Mouse (Mus musculus) embryonic facial prominence, embryonic 15.5 days (tissue): Measurements from ENCODE around the gene Dhx29. TPM values are rescaled to one million over a fixed set of nuclear protein-coding genes. Genes with fewer than 3 reads are reported as not detected.

Source experiments
- ATAC-seq: fragments of 200-750 bp; cut with Nextera tagmentation; 2 replicates; pipeline ENCODE4 v1.8.0; 2017; ENCODE audit warnings: low read depth, moderate TSS enrichment; ENCODE audit not compliant: insufficient number of reproducible peaks, low FRiP score, low TSS enrichment
- H3K27ac ChIP-seq: fragments of 300-500 bp; sonication (generic); replicated peaks from 2 replicates; pipeline ENCODE4 v1.5.1; 2015; ENCODE audit warnings: mild to moderate bottlenecking, inconsistent platforms
- H3K27me3 ChIP-seq: fragments of 300-500 bp; sonication (generic); 2 replicates; pipeline ENCODE4 v1.6.1; 2015; ENCODE audit warnings: inconsistent platforms
- H3K36me3 ChIP-seq: fragments of 300-500 bp; sonication (generic); 2 replicates; pipeline ENCODE4 v1.6.1; 2015; ENCODE audit warnings: mild to moderate bottlenecking, inconsistent platforms
- H3K4me1 ChIP-seq: fragments of 300-500 bp; sonication (generic); 2 replicates; pipeline ENCODE4 v1.6.1; 2015; ENCODE audit warnings: inconsistent platforms
- H3K4me2 ChIP-seq: fragments of 300-500 bp; sonication (generic); replicated peaks from 2 replicates; pipeline ENCODE4 v1.6.1; 2015; ENCODE audit warnings: mild to moderate bottlenecking, inconsistent platforms
- H3K4me3 ChIP-seq: fragments of 300-500 bp; sonication (generic); replicated peaks from 2 replicates; pipeline ENCODE4 v1.5.1; 2015; ENCODE audit warnings: mild to moderate bottlenecking, inconsistent platforms
- H3K9ac ChIP-seq: fragments of 300-500 bp; sonication (generic); 2 replicates; pipeline ENCODE4 v1.6.1; 2015; ENCODE audit warnings: inconsistent platforms
- H3K9me3 ChIP-seq: fragments of 300-500 bp; sonication (generic); replicated peaks from 2 replicates; pipeline ENCODE4 v1.6.1; 2016; ENCODE audit warnings: inconsistent platforms
- WGBS: fragments of 180-500 bp; shearing (Covaris S2); methylation state at CpG from one replicate; pipeline ENCODE4 v1.1.7; 2015; 5-methylcytosine and 5-hydroxymethylcytosine counted together
- polyA plus RNA-seq: library from polyadenylated mRNA; unstranded; fragments of >200 nt; fragmentation: Nextera tagmentation; extraction: Ambion mirVana; gene quantifications from 2 replicates; pipeline ENCODE4 v1.2.1, GENCODE M21; 2015

Gene Dhx29
- polyA plus RNA-seq = 22.1 and 22.4 TPM in 2 replicates

GRCm38 (mm10) chr13:112927287-112928001 lies at the start of gene Dhx29, which contains the start of gene Mtrex:
Gene Dhx29 (plus strand): TSS chr13:112927454.
Gene Mtrex (minus strand): TSS chr13:112927398.
- Histone ChIP-seq H3K27me3 (no peaks in the 10 kb centered on the region), H3K9ac (peak within 1 kb of the TSS; percentile 66), H3K4me1 (peaks cover 23% of the 10 kb centered on the region), H3K4me2 (peak within 1 kb of the TSS; percentile 79), H3K27ac (peak within 1 kb of the TSS; percentile 89), H3K9me3 (no peaks in the 10 kb centered on the region), H3K36me3 (peaks cover 13% of the 10 kb centered on the region), H3K4me3 (peak within 1 kb of the TSS; percentile 83)
- WGBS = under 1% methylated on average over 57 of the region's 57 CpGs
- ATAC-seq = peak; percentile 99

- no peaks in the 10 kb centered on the region for H3K27me3 ChIP-seq
- H3K36me3 ChIP-seq = peaks cover 67% of the 10 kb centered on the region
- H3K27ac ChIP-seq = no peak overlapping the region
- H3K4me1 ChIP-seq = no peaks in the 10 kb centered on the region
- WGBS = 89% methylated on average over 12 of the region's 12 CpGs
- H3K9me3 ChIP-seq = no peaks in the 10 kb centered on the region
- no peak overlapping the region for H3K4me2 ChIP-seq
- ATAC-seq = no peak
- H3K9ac ChIP-seq = no peak overlapping the region
- no peak overlapping the region for H3K4me3 ChIP-seq
Measured at GRCm38 (mm10) chr13:112887234-112887633, 40.0 kb upstream of the Dhx29 start.

- H3K4me1 ChIP-seq = no peaks in the 10 kb centered on the region
- no peak overlapping the region for H3K27ac ChIP-seq
- H3K36me3 ChIP-seq = peaks cover 53% of the 10 kb centered on the region
- H3K9ac ChIP-seq = no peak overlapping the region
- 93% methylated on average over 3 of the region's 3 CpGs for WGBS
- no peaks in the 10 kb centered on the region for H3K27me3 ChIP-seq
- no peak overlapping the region for H3K4me2 ChIP-seq
- no peak overlapping the region for H3K4me3 ChIP-seq
- H3K9me3 ChIP-seq = no peaks in the 10 kb centered on the region
- no peak for ATAC-seq
Measured at GRCm38 (mm10) chr13:112902176-112902575, 25.1 kb upstream of the Dhx29 start.

GRCm38 (mm10) chr13:112909663-112910062 lies 17.6 kb upstream of the Dhx29 start:
- H3K36me3 ChIP-seq = peaks cover 32% of the 10 kb centered on the region
- H3K9me3 ChIP-seq = no peaks in the 10 kb centered on the region
- H3K4me1 ChIP-seq = no peaks in the 10 kb centered on the region
- H3K27ac ChIP-seq = no peak overlapping the region
- no peak overlapping the region for H3K4me2 ChIP-seq
- no peak for ATAC-seq
- H3K9ac ChIP-seq = no peak overlapping the region
- WGBS = 58% methylated on average over 4 of the region's 4 CpGs
- H3K27me3 ChIP-seq = no peaks in the 10 kb centered on the region
- H3K4me3 ChIP-seq = no peak overlapping the region

- H3K4me3 ChIP-seq = no peak overlapping the region
- no peaks in the 10 kb centered on the region for H3K9me3 ChIP-seq
- H3K9ac ChIP-seq = no peak overlapping the region
- 86% methylated on average over 4 of the region's 4 CpGs for WGBS
- H3K27me3 ChIP-seq = no peaks in the 10 kb centered on the region
- ATAC-seq = no peak
- H3K4me1 ChIP-seq = no peaks in the 10 kb centered on the region
- peaks cover 29% of the 10 kb centered on the region for H3K36me3 ChIP-seq
- H3K4me2 ChIP-seq = no peak overlapping the region
- H3K27ac ChIP-seq = no peak overlapping the region
Measured at GRCm38 (mm10) chr13:112910434-112910833, 16.8 kb upstream of the Dhx29 start.

- Histone ChIP-seq H3K4me2 (no peak overlapping the region), H3K36me3 (peaks cover 26% of the 10 kb centered on the region), H3K27me3 (no peaks in the 10 kb centered on the region), H3K9me3 (no peaks in the 10 kb centered on the region), H3K4me3 (no peak overlapping the region), H3K4me1 (no peaks in the 10 kb centered on the region), H3K27ac (no peak overlapping the region), H3K9ac (no peak overlapping the region)
- WGBS = 86% methylated on average over 4 of the region's 4 CpGs
- no peak for ATAC-seq
Measured at GRCm38 (mm10) chr13:112919141-112919865, 8.0 kb upstream of the Dhx29 start.

GRCm38 (mm10) chr13:112920906-112921305 lies 6.3 kb upstream of the Dhx29 start:
- Histone ChIP-seq H3K27ac (no peak overlapping the region), H3K27me3 (no peaks in the 10 kb centered on the region), H3K4me3 (no peak overlapping the region), H3K9ac (no peak overlapping the region), H3K9me3 (no peaks in the 10 kb centered on the region), H3K36me3 (peaks cover 21% of the 10 kb centered on the region), H3K4me1 (peaks cover 9% of the 10 kb centered on the region), H3K4me2 (no peak overlapping the region)
- no peak for ATAC-seq
- WGBS = 82% methylated on average over 3 of the region's 3 CpGs

- Histone ChIP-seq H3K27ac (no peak overlapping the region), H3K27me3 (no peaks in the 10 kb centered on the region), H3K4me1 (peaks cover 23% of the 10 kb centered on the region), H3K4me2 (peak overlapping the region; percentile 79; the same call in 1 of the 2 replicates), H3K9me3 (no peaks in the 10 kb centered on the region), H3K4me3 (no peak overlapping the region), H3K36me3 (peaks cover 3% of the 10 kb centered on the region), H3K9ac (no peak overlapping the region)
- 62% methylated on average over 6 of the region's 6 CpGs for WGBS
- ATAC-seq = no peak
Measured at GRCm38 (mm10) chr13:112925266-112925665, 2.0 kb upstream of the Dhx29 start.

GRCm38 (mm10) chr13:112925976-112926375 lies 1.3 kb upstream of the Dhx29 start:
- Histone ChIP-seq H3K36me3 (peaks cover 10% of the 10 kb centered on the region), H3K4me2 (peak overlapping the region; percentile 79), H3K9ac (no peak overlapping the region), H3K9me3 (no peaks in the 10 kb centered on the region), H3K4me1 (peaks cover 23% of the 10 kb centered on the region), H3K27me3 (no peaks in the 10 kb centered on the region), H3K4me3 (peak overlapping the region; percentile 83), H3K27ac (no peak overlapping the region)
- WGBS = 72% methylated on average over 4 of the region's 4 CpGs
- no peak for ATAC-seq

GRCm38 (mm10) chr13:112926796-112927195 lies 458 bp upstream of the Dhx29 start:
- H3K4me1 ChIP-seq = peaks cover 23% of the 10 kb centered on the region

GRCm38 (mm10) chr13:112928038-112928668 lies 899 bp downstream of the Dhx29 start:
- no peak for ATAC-seq
- Histone ChIP-seq H3K9me3 (no peaks in the 10 kb centered on the region), H3K27me3 (no peaks in the 10 kb centered on the region), H3K4me2 (peak overlapping the region; percentile 79), H3K9ac (peak overlapping the region; percentile 66), H3K27ac (peak overlapping the region; percentile 89), H3K4me1 (peaks cover 23% of the 10 kb centered on the region), H3K4me3 (peak overlapping the region; percentile 83), H3K36me3 (peaks cover 20% of the 10 kb centered on the region)
- WGBS = 2% methylated on average over 8 of the region's 8 CpGs

More at GRCm38 (mm10) chr13:112926796-112927195, 458 bp upstream of the Dhx29 start:
- Histone ChIP-seq H3K4me3 (peak overlapping the region; percentile 83), H3K36me3 (peaks cover 12% of the 10 kb centered on the region), H3K4me2 (peak overlapping the region; percentile 79), H3K27ac (peak overlapping the region; percentile 89), H3K9me3 (no peaks in the 10 kb centered on the region), H3K9ac (peak overlapping the region; percentile 66), H3K27me3 (no peaks in the 10 kb centered on the region)
- under 1% methylated on average over 19 of the region's 19 CpGs for WGBS
- no peak for ATAC-seq
